Mouse (Mus musculus) megakaryocyte progenitor cell, adult 5-6 weeks (primary cell): ENCODE results near the gene Gramd4. TPM values are rescaled to one million over a fixed set of nuclear protein-coding genes. Genes with fewer than 3 reads are reported as not detected.

Experiments used
- ATAC-seq: replicated peaks from 2 replicates; pipeline ENCODE4 v1.8.0; 2016; ENCODE audit warnings: mild to moderate bottlenecking, moderate TSS enrichment, inconsistent platforms; ENCODE audit not compliant: poor library complexity
- total RNA-seq, 2 experiments: library from RNA; stranded (forward) in 1 of 2; stranded (reverse) in 1 of 2; fragments of 157-497, 149-512 nt in 1 of 2; fragments of 200-1000 nt in 1 of 2; gene quantifications; 2 replicates each; pipeline versions ENCODE4 v1.2.3 to v1.2.4; 2015 to 2017

Gene Gramd4
- total RNA-seq, 2 experiments from 2014 or later: 7.4 to 19.7 TPM

DNA sequence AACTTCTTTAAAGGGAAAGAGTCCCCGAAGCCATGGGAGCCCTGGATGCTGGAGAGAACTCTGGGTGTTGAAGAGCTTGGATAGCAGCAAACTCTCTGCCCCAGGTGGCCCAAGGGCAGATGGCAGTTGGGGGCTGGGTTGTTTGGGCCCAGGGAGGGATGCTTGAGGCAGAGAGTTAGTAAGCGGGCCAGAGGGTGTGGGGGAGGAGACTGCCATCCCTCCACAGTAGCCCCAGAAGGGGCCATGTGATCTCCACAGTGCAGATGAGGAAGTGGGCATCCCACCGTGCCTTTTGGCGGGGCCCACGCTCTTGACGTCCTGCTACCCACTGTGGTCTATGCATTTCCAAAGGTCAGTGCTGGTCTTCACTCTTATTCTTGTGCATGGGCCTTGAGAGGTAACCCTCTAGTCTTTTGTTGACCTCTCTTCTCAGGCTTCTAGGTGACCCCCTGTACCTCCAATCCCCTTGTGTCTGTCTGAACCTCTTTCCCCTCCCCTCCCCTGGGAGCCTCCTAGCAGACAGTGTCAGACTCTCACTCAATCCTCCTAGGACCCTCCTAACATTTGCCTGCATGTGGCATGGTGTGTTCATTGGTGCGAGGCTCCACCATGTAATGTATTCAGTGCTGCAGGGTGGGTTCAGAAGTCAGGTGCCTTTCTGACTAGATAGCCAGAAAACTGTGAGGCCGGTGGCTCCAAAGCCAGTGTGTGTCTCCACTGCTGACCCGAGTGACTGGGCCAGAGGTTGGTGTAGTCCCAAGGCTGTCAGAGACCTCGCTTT is 11.7 kb downstream of the Gramd4 start:
- peak; percentile 42 for ATAC-seq

DNA sequence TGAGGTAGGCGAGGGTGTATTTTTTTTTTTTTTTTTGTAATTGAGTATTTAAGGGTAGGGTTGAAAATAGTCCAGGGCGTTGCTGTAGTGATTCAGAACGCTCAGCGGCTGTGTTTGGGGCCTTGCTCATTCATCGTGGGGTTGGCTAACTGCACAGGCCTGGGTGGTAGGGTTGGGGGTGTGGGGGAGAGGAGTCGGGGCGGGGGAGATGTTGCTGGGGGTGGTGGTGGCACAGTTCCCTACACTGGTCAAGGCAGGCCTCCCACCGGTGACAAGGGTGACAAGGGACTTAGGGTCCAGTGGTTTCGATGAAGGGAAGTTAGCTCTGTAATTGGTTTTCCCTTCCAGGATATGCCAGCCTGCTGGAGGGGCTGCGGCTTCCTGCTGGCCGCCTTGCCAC is 12.9 kb downstream of the Gramd4 start:
- ATAC-seq: no peak

DNA sequence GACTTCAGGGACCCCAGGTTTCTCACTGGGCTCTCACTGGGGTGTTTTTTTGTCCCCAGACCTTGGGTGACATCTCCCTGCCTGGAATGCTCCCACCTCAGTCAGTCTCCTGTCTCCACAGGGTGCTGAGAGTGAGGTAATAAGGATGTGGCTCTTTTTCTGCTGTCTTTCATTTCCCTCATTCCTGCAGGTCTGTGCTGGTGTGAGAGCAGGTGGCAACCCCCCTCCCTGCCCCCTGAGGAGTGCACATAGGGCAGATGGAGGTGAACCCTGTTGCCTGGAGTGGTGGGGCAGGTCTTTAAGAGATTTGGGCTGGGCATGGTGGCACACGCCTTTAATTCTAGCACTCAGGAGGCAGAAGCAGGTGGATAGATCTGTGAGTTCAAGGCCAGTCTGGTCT is 13.7 kb downstream of the Gramd4 start:
- ATAC-seq: peak; percentile 20; the same call in 1 of the 2 replicates

DNA sequence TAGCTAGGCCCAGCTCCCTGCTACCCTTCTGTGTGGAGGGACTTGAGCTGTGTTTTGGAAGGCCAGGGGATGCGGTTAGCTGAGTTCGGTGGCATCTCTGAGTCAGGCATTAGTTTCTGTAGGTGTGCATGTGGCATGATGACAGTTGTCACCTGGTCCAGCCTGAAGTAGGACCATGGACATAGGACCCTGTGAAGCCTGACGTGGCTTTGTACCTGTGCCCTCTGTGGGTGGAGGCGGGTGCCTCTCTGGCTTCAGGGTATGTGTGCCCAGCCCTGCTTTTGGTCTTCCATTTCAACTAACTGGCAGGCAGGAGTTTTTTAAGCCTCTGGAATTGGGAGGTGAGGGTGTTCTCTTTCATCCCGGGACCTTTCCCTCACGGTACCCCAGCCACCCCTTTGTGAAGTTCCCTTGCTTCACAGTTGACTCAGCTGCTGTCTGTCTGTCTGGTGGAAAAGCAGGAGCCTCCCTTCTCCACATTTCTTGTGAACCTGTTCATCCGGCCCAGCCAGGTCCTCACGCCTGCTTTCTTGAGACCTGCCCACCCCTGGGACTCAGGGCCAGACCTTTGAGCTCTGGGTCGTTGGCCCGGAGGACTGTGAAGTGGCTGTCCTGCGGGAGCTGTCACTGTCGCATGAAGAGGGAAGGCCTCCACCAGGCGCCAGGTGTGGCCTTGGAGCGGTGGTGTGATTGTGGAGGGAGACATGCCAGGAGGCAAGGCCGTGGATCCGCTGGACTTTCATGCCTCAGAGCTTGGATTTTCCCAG is 16.9 kb downstream of the Gramd4 start:
- no peak for ATAC-seq

DNA sequence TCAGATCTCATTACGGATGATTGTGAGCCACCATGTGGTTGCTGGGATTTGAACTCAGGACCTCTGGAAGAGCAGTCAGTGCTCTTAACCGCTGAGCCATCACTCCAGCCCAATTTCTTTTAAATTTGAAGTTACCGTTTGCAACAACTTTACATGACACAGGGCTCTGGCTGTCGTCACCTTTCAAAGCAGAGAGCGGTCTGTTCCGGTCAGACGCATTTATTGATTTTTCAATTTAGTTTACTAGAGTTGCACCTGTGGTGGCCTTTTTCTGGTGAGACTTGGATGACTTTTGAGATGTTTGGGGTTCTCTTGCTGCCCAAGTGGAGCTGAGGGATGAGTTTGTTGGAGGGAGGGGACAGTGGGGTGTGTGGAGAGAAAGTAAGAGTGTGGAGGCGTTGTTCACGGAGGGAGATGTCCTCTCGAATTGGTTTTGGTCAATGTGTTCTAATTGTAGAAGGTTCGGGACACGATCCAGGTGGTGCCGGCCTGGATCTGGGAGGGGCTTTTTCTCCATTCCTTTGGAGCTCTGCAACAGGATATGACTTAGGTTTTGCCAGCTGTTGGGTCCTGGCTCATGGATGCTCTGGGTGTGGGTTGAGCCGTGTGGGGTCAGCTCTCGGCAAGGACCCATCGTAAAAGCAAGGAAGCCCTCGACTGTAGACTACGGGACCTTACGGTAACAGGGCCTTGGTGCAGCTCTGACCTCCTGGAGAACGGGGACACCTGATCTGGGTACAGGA is 18.0 kb downstream of the Gramd4 start:
- no peak for ATAC-seq

DNA sequence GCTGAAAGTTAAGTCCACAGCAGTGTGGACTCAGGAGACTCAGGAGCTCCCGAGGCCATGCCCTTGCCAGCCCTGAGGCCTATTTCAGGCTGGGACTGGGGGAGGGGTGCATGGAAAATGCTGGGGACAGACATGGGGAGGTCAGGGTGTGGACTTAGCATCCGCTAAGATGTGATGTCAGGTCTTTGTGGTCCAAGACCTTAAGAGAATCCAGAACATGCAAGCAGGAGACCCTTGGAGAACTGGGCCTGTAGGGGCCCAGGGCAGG is 18.5 kb downstream of the Gramd4 start:
- no peak for ATAC-seq

DNA sequence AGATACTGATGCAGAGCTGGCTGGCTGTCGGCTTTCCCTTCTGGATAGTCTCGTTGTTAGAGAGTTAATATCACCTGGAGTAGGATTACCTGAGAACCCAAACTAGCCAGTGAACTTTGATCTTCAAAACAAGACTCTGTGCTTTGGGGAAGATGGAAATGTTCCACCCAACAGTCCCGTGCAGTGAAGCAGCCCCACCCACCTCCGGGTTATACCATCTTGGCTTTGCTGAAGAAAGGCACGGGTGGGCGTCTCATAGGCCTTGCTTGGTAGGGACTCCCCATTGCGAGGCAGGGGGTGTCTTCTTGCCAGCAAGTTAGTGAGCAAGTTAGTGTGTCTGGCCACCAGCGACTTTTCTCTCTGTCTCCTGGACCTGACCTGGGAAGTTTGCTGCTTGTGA is 18.9 kb downstream of the Gramd4 start:
- no peak for ATAC-seq

DNA sequence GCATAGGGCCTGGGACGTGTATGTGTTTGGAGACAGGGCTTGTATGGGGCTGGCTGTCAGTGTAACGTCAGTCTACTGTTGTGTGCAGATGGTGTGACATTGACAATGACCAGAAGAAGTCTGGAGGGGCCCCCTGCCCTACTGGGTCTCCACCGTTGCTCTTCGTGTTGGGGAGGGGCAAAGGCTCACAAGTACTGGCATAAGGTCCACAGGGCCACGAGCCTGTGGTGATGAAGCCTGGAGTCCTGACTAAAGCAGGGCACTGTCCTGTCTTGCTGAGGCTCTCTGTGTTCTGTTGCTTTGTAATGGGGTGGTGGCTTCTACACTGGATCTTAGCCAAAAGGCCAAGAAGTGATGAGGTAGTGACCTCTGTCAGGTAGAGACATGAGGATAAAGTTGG is 20.4 kb downstream of the Gramd4 start:
- no peak for ATAC-seq

DNA sequence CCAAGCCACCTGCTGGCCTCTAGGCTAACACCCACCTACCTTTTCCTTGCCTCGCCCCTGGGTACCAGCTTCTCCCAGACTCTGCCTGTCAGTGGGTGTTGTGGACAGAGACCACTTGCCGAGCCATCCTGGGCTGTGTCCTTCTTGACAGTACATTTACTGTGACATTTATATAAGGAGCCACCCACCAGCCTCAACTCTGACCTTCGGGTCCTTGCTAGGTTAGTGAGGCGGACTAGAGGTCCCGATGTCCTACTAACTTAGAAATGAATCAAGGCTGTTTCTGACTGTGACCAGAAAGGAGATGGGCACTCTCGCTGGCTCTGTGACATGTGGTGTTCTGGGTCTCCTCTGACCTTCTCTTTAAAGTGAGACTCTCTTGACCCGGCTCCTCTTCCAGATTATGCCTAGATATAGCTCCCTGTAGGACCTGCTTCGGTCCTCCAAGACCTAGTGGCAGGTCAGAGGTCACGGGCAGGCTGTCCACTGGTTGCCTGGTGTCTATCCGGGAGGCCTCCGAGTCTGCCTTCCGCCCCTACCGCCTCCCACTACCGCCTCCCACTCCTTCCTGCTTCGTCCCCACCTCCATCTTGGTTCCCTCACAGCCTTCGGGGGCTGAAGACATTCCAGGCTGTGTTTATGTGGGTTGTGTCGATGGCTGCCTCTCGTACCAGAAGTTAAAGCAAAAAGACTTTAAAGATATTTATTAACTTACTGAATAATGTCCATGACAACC is 21.2 kb downstream of the Gramd4 start:
- ATAC-seq: no peak

DNA sequence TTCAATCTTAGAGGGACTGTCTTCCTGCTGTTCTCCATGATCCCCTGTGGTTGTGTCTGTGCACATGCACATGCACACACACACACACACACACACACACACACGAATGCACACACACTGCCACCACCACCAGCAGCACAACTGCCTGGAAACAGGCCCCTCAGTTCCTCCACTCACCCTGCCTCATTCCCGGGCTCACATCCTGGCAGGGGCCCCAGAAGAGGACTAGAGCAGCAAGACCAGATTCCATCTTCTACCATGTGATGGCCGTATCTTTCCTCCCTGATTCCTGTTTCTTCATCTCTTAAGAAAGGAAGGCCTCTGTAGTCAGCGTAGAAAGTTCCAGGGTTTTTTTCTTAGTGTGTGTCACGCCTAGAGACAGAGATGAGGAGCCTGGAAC is 22.0 kb downstream of the Gramd4 start:
- no peak for ATAC-seq

DNA sequence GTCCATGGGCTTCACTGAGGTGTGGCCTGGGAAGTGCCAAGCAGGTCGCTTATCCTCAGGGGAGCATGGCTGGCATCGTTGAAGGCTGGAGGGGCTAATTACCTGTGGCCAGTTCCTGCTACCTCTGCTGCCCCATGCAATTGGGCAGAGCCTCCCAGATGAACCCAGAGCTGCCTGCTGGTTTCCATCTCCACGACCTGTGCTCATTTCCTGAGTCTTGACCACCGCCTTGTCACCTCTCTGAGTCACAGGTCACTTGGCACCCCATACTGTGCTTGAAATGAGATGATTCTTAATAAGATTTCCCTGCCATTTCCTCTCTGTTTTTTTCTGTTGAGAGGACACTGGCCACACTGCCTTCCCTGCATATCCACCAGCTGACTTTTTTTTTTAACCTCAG is 22.4 kb downstream of the Gramd4 start:
- no peak for ATAC-seq

DNA sequence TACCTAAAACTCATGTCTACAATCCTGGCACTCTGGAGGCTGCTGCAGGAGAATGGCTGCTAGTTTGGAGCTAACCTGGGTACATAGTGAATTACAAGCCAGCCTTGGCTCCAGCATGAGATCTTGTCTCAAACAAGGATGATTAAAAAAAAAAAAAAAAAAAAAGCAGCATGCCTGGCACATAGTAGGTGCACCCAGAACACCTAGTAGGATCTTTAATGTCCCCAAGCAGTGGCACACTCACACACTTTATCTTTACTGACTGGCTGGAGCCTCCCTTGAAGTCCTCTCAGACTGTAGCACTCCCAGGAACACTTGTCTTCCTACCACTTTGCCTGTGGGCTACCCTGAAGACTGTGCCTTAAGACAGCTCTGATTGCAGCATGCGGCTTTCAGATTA is 22.9 kb downstream of the Gramd4 start:
- ATAC-seq: no peak

DNA sequence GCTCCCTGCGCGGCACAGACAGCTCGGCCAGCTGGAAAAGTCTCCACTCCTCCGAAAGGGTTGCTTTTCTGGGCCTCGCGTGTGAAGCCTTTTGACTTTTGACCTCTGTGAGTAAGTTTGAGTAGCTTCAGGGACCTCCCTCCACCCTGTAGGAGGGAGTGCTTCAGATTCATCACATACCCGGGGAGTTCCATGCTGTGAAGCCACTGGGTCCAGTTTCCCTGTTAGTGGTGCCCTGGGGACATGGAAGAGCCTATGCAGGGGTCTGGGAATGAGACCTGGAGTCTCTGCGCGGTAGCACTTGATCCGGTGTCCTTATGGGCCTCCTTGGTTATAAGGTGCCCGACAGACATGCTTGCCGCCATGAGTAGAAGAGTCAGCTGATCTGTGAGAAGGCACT is 24.2 kb downstream of the Gramd4 start:
- ATAC-seq: no peak

DNA sequence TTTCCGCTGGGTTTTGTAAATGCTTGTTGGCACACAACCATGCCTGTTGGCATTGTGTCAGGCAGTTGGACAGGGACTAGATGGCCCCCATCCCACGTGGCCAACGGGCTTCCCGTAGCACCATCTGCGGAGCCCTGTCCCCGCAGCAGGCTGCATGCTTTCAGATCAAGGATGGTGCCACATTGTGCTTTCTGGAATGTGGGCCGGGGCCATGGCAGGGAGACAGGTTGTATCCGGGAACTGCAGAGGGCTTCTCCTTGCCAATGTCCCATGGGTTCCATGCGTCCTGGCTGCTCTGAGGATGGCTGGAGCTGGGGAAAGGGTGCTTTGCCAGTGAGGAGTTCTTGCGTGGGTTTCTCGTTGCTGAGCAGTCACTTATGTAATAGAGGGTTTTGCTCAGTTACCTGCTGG is 25.1 kb downstream of the Gramd4 start:
- ATAC-seq: no peak

DNA sequence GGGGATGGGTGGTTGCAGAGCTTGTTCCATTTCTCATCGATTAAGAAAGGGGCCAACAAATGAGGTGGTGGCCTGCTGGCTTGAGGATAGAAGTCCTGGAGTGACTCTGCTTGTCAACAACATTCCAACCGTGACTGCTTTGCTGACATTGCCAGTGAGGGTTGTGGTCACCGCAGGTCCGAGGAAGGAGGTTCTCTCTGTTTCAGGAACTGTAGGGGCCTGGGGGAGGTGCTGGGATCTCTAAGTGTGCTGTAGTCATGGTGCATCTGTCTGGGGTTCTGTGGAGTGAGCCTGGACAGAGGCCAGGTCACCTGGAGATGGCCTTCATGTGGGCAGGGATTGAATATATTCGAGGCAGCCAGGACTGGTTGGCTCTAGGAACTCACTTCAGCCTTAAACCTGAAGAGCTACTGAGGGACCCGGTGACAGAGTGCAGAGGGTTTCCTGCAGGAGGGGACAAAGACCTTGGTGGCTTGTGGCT is 25.8 kb downstream of the Gramd4 start:
- peak; percentile 35 for ATAC-seq

DNA sequence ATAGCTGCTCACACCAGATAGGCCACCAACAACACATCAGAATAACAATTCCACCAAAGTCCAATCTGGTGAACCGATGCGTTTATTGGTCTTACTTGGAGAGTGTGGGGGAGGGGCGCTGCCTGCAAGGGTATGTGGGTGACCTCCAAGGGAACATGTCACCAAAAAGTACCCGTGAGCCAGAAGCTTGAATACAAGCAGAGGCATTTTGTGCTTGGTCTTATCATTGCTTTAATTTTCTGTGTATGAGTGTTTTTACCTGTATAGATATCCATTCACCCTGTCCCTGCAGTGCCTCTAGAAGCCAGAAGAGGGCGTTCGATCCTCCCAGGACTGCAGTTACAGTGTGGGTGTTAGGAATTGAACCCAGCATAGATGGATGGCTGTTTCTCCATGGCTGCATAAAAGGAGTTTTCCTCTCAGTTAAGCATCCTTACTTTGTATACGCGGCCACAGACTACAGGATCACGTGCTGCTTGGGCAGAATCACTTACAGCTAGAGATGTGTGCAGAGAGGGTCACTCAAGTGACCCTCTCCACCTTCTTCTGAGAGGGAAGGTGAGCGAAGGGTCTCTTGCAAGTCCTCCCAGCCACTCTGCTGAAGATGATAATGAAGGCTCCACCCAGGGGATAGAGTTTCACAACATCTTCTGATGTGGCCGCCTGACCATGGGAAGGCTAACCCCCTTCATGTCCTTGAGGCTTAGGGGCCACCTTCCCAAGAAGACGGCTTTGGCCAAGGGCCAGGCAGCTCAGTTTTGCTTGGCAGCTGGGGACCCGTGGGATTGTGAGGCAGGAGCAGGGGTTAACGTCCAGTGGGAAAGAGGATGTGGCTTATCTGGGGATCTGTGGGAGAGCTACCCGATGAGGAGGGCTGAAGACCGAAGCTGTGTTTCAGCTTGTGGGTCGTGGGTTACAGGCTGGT is 28.1 kb downstream of the Gramd4 start:
- peak; percentile 47 for ATAC-seq

DNA sequence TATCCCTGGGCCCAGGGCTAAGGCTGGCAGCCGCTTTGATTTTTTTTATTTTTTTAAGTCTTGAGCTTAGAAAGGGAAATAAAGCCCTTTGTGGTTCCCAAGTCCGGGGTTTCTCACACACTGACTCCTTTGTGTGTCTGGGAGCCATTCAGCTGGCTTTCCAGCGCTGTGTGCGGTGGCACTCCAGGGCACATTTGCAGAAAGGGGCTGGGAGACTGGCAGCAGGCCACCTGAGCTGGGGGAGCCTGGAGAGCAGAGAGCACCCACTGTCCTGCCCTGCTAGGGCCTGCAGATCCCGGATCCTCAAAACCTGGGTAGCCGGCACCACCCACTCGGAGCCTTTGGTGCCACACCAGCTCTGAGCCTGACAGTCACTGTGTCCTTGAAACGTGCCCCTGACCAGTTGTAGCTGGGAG is 28.8 kb downstream of the Gramd4 start:
- no peak for ATAC-seq

DNA sequence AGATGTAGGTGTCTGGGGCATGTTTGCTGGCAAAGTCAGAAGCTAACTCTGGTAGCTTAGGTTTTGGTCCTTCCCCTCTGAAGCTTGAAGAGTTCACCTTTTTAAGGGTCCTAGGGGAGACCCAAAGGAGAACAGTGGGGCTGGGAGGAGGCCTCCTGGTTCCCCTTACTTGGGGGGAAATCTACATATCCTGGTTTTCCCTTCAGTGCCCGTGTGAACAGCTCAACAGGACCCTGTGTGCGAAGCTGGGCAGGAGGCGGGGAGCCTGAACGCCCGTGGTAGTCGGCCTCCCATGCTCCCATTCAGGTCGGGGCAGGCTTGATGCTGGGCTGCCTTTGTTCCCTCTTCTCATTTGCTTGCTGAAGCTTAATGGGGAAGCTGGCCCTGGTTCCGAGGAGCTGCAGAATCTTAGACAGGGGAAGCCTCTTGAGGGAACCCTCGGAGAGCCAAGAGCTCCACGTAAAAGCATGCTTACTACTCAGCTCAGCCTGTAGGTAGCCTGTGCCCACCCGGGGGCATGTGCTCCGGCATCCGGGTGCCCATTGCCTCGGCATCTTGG is 30.2 kb downstream of the Gramd4 start:
- ATAC-seq: no peak

DNA sequence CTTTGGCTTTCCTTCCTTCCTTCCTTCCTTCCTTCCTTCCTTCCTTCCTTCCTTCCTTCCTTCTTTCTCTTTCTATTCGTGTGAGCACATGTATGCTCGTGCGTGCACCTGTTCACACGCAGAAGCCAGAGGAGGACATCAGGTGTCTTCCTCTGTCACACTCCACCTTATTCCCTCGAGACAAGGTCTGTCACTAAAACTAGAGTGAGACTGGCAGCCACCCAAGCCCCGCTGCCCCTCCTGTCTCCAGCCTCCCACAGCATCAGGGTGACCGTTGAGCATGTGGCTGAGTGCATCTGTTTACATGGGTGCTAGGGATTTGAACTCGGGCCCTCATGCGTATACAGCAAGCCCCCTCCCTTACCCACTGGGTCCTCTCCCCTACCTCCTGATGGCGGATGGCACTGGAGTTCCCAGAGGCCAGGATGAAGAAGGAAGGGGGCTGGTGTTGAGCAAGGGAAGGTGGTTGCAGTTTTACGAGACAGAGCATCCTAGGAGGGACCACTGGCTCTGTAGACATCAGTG is 30.8 kb downstream of the Gramd4 start:
- no peak for ATAC-seq
